Mouse (Mus musculus) hindbrain, embryonic 12.5 days (tissue): ENCODE results near the gene Celf2. TPM values are rescaled to one million over a fixed set of nuclear protein-coding genes. Genes with fewer than 3 reads are reported as not detected.

Experiments used
- ATAC-seq: fragments of 200-750 bp; cut with Nextera tagmentation; 2 replicates; pipeline ENCODE4 v1.8.0; 2017; ENCODE audit warnings: moderate TSS enrichment; ENCODE audit not compliant: low FRiP score
- H3K27ac ChIP-seq: fragments of 300-500 bp; sonication (generic); 2 replicates; pipeline ENCODE4 v1.5.1; 2016; ENCODE audit warnings: mild to moderate bottlenecking
- H3K27me3 ChIP-seq: fragments of 300-500 bp; sonication (generic); 2 replicates; pipeline ENCODE4 v1.6.1; 2016; ENCODE audit warnings: mild to moderate bottlenecking
- H3K36me3 ChIP-seq: fragments of 300-500 bp; sonication (generic); 2 replicates; pipeline ENCODE4 v1.6.1; 2016; ENCODE audit warnings: mild to moderate bottlenecking
- H3K4me1 ChIP-seq: fragments of 300-500 bp; sonication (generic); 2 replicates; pipeline ENCODE4 v1.6.1; 2016
- H3K4me2 ChIP-seq: fragments of 300-500 bp; sonication (generic); replicated peaks from 2 replicates; pipeline ENCODE4 v1.6.1; 2016; ENCODE audit warnings: mild to moderate bottlenecking
- H3K4me3 ChIP-seq: fragments of 300-500 bp; sonication (generic); 2 replicates; pipeline ENCODE4 v1.5.1; 2016; ENCODE audit warnings: mild to moderate bottlenecking
- H3K9ac ChIP-seq: fragments of 300-500 bp; sonication (generic); 2 replicates; pipeline ENCODE4 v1.6.1; 2016; ENCODE audit warnings: mild to moderate bottlenecking, moderate library complexity
- H3K9me3 ChIP-seq: fragments of 300-500 bp; sonication (generic); replicated peaks from 2 replicates; pipeline ENCODE4 v1.6.1; 2016; ENCODE audit warnings: mild to moderate bottlenecking
- WGBS: fragments of 180-500 bp; shearing (Covaris S2); methylation state at CpG from one replicate; pipeline ENCODE4 v1.1.7; 2016; 5-methylcytosine and 5-hydroxymethylcytosine counted together
- polyA plus RNA-seq: library from polyadenylated mRNA; unstranded; fragments of >200 nt; fragmentation: Nextera tagmentation; extraction: Ambion mirVana; gene quantifications from 2 replicates; pipeline ENCODE4 v1.2.1, GENCODE M21; 2016

Celf2 gene
- polyA plus RNA-seq, 1 experiment from 2014 or later: 108 TPM

GRCm38 (mm10) chr2:7083489-7084090 is 425.8 kb downstream of the Celf2 start:
- Histone ChIP-seq H3K9ac (no peak overlapping the region), H3K9me3 (no peaks in the 10 kb centered on the region), H3K27ac (no peak overlapping the region), H3K4me1 (peaks cover 22% of the 10 kb centered on the region), H3K4me3 (no peak overlapping the region), H3K4me2 (no peak overlapping the region), H3K27me3 (no peaks in the 10 kb centered on the region; the same call in 1 of the 2 replicates), H3K36me3 (no peaks in the 10 kb centered on the region)
- 77% methylated on average over 4 of the region's 4 CpGs for WGBS
- no peak for ATAC-seq

- H3K4me1 ChIP-seq: peaks cover 20% of the 10 kb centered on the region
- no peak for ATAC-seq
- H3K4me3 ChIP-seq: no peak overlapping the region
- peaks cover 2% of the 10 kb centered on the region for H3K9me3 ChIP-seq
- no peaks in the 10 kb centered on the region for H3K36me3 ChIP-seq
- H3K27ac ChIP-seq: no peak overlapping the region; the same call in 1 of the 2 replicates
- no peak overlapping the region for H3K9ac ChIP-seq
- no peak overlapping the region for H3K4me2 ChIP-seq
- WGBS: 75% methylated on average over 9 of the region's 9 CpGs
- no peaks in the 10 kb centered on the region; the same call in 1 of the 2 replicates for H3K27me3 ChIP-seq
Measured at GRCm38 (mm10) chr2:7082376-7083025, 426.9 kb downstream of the Celf2 start.

- H3K9me3 ChIP-seq: peaks cover 7% of the 10 kb centered on the region
- WGBS: 7% methylated on average over 28 of the region's 28 CpGs
- no peaks in the 10 kb centered on the region for H3K36me3 ChIP-seq
- no peaks in the 10 kb centered on the region; the same call in 1 of the 2 replicates for H3K27me3 ChIP-seq
- H3K4me3 ChIP-seq: peak overlapping the region; percentile 15
- H3K9ac ChIP-seq: peak overlapping the region; percentile 55
- 0 out of 2 replicates have a peak overlapping the region, but pooled peaks have one; percentile 19 for H3K27ac ChIP-seq
- H3K4me1 ChIP-seq: peaks cover 20% of the 10 kb centered on the region
- peak; percentile 37; the same call in 1 of the 2 replicates for ATAC-seq
- peak overlapping the region; percentile 52 for H3K4me2 ChIP-seq
Measured at GRCm38 (mm10) chr2:7080794-7081783, 428.3 kb downstream of the Celf2 start.

GRCm38 (mm10) chr2:7080086-7080485 is 429.3 kb downstream of the Celf2 start:
- no peak overlapping the region for H3K9ac ChIP-seq
- WGBS: 73% methylated on average over 7 of the region's 7 CpGs
- peak overlapping the region; percentile 52; the same call in 1 of the 2 replicates for H3K4me2 ChIP-seq
- peaks cover 13% of the 10 kb centered on the region for H3K9me3 ChIP-seq
- no peaks in the 10 kb centered on the region for H3K36me3 ChIP-seq
- no peak overlapping the region for H3K27ac ChIP-seq
- no peaks in the 10 kb centered on the region; the same call in 1 of the 2 replicates for H3K27me3 ChIP-seq
- H3K4me1 ChIP-seq: peaks cover 20% of the 10 kb centered on the region
- no peak for ATAC-seq
- H3K4me3 ChIP-seq: no peak overlapping the region

- Histone ChIP-seq H3K4me3 (no peak overlapping the region), H3K9me3 (peaks cover 13% of the 10 kb centered on the region), H3K4me1 (peaks cover 20% of the 10 kb centered on the region), H3K27me3 (no peaks in the 10 kb centered on the region; the same call in 1 of the 2 replicates), H3K27ac (no peak overlapping the region), H3K36me3 (no peaks in the 10 kb centered on the region), H3K4me2 (no peak overlapping the region), H3K9ac (no peak overlapping the region)
- 77% methylated on average over 2 of the region's 2 CpGs for WGBS
- ATAC-seq: no peak
Measured at GRCm38 (mm10) chr2:7079390-7079789, 430.0 kb downstream of the Celf2 start.

GRCm38 (mm10) chr2:7073730-7074129 is 435.6 kb downstream of the Celf2 start:
- 79% methylated on average over 3 of the region's 3 CpGs for WGBS
- H3K4me3 ChIP-seq: no peak overlapping the region
- peaks cover 13% of the 10 kb centered on the region for H3K9me3 ChIP-seq
- H3K9ac ChIP-seq: no peak overlapping the region
- H3K27me3 ChIP-seq: no peaks in the 10 kb centered on the region
- H3K36me3 ChIP-seq: no peaks in the 10 kb centered on the region
- H3K4me1 ChIP-seq: no peaks in the 10 kb centered on the region
- ATAC-seq: no peak
- no peak overlapping the region for H3K27ac ChIP-seq
- H3K4me2 ChIP-seq: no peak overlapping the region

GRCm38 (mm10) chr2:7072344-7073265 is 436.8 kb downstream of the Celf2 start:
- Histone ChIP-seq H3K27me3 (no peaks in the 10 kb centered on the region), H3K9me3 (peaks cover 11% of the 10 kb centered on the region), H3K4me1 (no peaks in the 10 kb centered on the region), H3K9ac (no peak overlapping the region), H3K4me3 (no peak overlapping the region), H3K4me2 (no peak overlapping the region), H3K36me3 (no peaks in the 10 kb centered on the region), H3K27ac (no peak overlapping the region)
- WGBS: 86% methylated on average over 5 of the region's 5 CpGs
- no peak for ATAC-seq

- Histone ChIP-seq H3K9ac (no peak overlapping the region), H3K4me2 (no peak overlapping the region), H3K36me3 (no peaks in the 10 kb centered on the region), H3K27ac (no peak overlapping the region), H3K4me1 (no peaks in the 10 kb centered on the region), H3K9me3 (no peaks in the 10 kb centered on the region), H3K4me3 (no peak overlapping the region), H3K27me3 (no peaks in the 10 kb centered on the region)
- no peak for ATAC-seq
- WGBS: 54% methylated on average over 3 of the region's 3 CpGs
Measured at GRCm38 (mm10) chr2:7069458-7069857, 439.9 kb downstream of the Celf2 start.

GRCm38 (mm10) chr2:7068281-7068680 is 441.1 kb downstream of the Celf2 start:
- H3K36me3 ChIP-seq: no peaks in the 10 kb centered on the region
- ATAC-seq: no peak

GRCm38 (mm10) chr2:7063574-7064192 is 445.7 kb downstream of the Celf2 start:
- Histone ChIP-seq H3K27me3 (no peaks in the 10 kb centered on the region), H3K36me3 (no peaks in the 10 kb centered on the region), H3K4me2 (peak overlapping the region; percentile 34), H3K9ac (peak overlapping the region; percentile 50; the same call in 1 of the 2 replicates), H3K4me1 (peaks cover 8% of the 10 kb centered on the region), H3K27ac (no peak overlapping the region), H3K9me3 (no peaks in the 10 kb centered on the region), H3K4me3 (no peak overlapping the region)
- WGBS: 22% methylated on average over 12 of the region's 12 CpGs
- 0 out of 2 replicates have a peak, but pooled peaks have one; percentile 32 for ATAC-seq

More at GRCm38 (mm10) chr2:7068281-7068680, 441.1 kb downstream of the Celf2 start:
- no peak overlapping the region for H3K27ac ChIP-seq
- H3K4me2 ChIP-seq: no peak overlapping the region
- peaks cover 7% of the 10 kb centered on the region for H3K4me1 ChIP-seq
- no peak overlapping the region for H3K4me3 ChIP-seq
- 83% methylated on average over 6 of the region's 6 CpGs for WGBS
- no peaks in the 10 kb centered on the region for H3K27me3 ChIP-seq
- H3K9ac ChIP-seq: no peak overlapping the region
- no peaks in the 10 kb centered on the region for H3K9me3 ChIP-seq
